Comparison of ENCODE assay signal across 9 mouse cellular contexts in genomic region chr11:53529253-53529557, GRCm38 (mm10). TPM values are rescaled to one million over a fixed set of nuclear protein-coding genes. Genes with fewer than 3 reads are reported as not detected.
A peak's percentile ranks its signal among the peaks of the same experiment; 100 is the strongest.
DNase-seq lines count a peak whose midpoint lies in the region; ATAC-seq and TF ChIP-seq lines count a peak whose summit lies in the region.
"Had no signal": no experiment of that assay in that cellular context is flagged by ENCODE, and none has a peak within 500 bp of the region (broad histone marks: within the 10 kb centered on the region; RNA-seq: fewer than 3 reads in every experiment).

No protein-coding gene starts in this region.

- H3K27me3 ChIP-seq in heart, embryonic 15.5 days: no peaks in the 10 kb centered on the region

- TF ChIP-seq CTCF in olfactory bulb, adult 2 months (IDR thresholded peaks at IDR 0.05; ENCODE audit: insufficient read depth, low read depth, low read length): no peak

- peaks cover 51% of the 10 kb centered on the region for H3K4me1 ChIP-seq in heart, embryonic 15.5 days (replicated peaks)
- H3K4me1 ChIP-seq in olfactory bulb, adult 2 months (ENCODE audit: control insufficient read depth, insufficient read depth, low read length): peaks cover 45% of the 10 kb centered on the region

- H3K4me2 ChIP-seq in heart, embryonic 15.5 days: peak overlapping the region; percentile 39

- WGBS in heart, embryonic 15.5 days: 32% methylated on average over 6 of the region's 6 CpGs
- 28% methylated on average over 6 of the region's 6 CpGs for WGBS in olfactory bulb, adult 2 months

- H3K4me3 ChIP-seq in heart, embryonic 15.5 days: no peak overlapping the region
- H3K4me3 ChIP-seq in olfactory bulb, adult 2 months (ENCODE audit: insufficient read depth, low read depth, low read length): no peak overlapping the region

- H3K9me3 ChIP-seq in heart, embryonic 15.5 days (replicated peaks): no peaks in the 10 kb centered on the region

- no peak overlapping the region for H3K9ac ChIP-seq in heart, embryonic 15.5 days

- H3K36me3 ChIP-seq in heart, embryonic 15.5 days: peaks cover 15% of the 10 kb centered on the region

- 0 out of 2 replicates have a peak, but pooled peaks have one; percentile 36 for ATAC-seq in heart, embryonic 15.5 days (replicated peaks; ENCODE audit: insufficient number of reproducible peaks, insufficient read depth, low FRiP score, low read depth)

- TF ChIP-seq POLR2A in olfactory bulb, adult 2 months (IDR thresholded peaks at IDR 0.05; ENCODE audit: insufficient read depth, low read depth, low read length): no peak

- peak; percentile 63 for DNase-seq in adrenal gland, postnatal 10 days
- no peak for DNase-seq in adrenal gland, adult 8-10 months
- DNase-seq in right cerebral cortex, adult 18-20 months: peak; percentile 78
- no peak for DNase-seq in right cerebral cortex, postnatal 4 days
- DNase-seq in neural tube, embryonic 10.5 days (ENCODE audit: extremely low spot score, low spot score): no peak
- no peak for DNase-seq in thymus, postnatal 4 days

- H3K27ac ChIP-seq in heart, embryonic 15.5 days: peak overlapping the region; percentile 47; the same call in 1 of the 2 replicates
- H3K27ac ChIP-seq in olfactory bulb, adult 2 months (ENCODE audit: insufficient read depth, low read depth, low read length): peak overlapping the region; percentile 33; the same call in 1 of the 2 replicates

RNA-seq across cellular contexts. Expression of gene Sept8, which starts 10.1 kb away (rescaled TPM):
- total RNA-seq in adrenal gland, postnatal 10 days (2021): 10 to 100 TPM; 41.2 to 49.2 TPM
- total RNA-seq in adrenal gland, adult 8-10 months (2022): 10 to 100 TPM; 37.0 to 51.7 (median 42.1) TPM
- 18.8 and 23.3 TPM in 2 replicates for polyA plus RNA-seq in heart, embryonic 15.5 days (2015; fragmentation: Nextera tagmentation; extraction: Ambion mirVana)
- 232 TPM in 1 of 2 replicates, not detected in the other for polyA plus RNA-seq in olfactory bulb, adult 2 months (2012; ENCODE audit: insufficient read depth, insufficient read length, low replicate concordance, missing spikeins)

RNA-seq across cellular contexts. Expression of gene Kif3a, which starts 38.0 kb away (rescaled TPM):
- total RNA-seq in adrenal gland, postnatal 10 days (2021): 10 to 100 TPM; 24.2 to 26.5 TPM
- total RNA-seq in adrenal gland, adult 8-10 months (2022): 10 to 100 TPM; 28.4 to 36.3 (median 31.1) TPM
- 43.5 and 43.6 TPM in 2 replicates for polyA plus RNA-seq in heart, embryonic 15.5 days (2015; fragmentation: Nextera tagmentation; extraction: Ambion mirVana)
- polyA plus RNA-seq in olfactory bulb, adult 2 months (2012; ENCODE audit: insufficient read depth, insufficient read length, low replicate concordance, missing spikeins): not detected in 2 replicates

RNA-seq across cellular contexts. Expression of gene Sowaha, which starts 49.1 kb away (rescaled TPM):
- under 1 TPM; 0.60 to 0.94 TPM for total RNA-seq in adrenal gland, postnatal 10 days (2021)
- total RNA-seq in adrenal gland, adult 8-10 months (2022): 1 to 10 TPM in 1 of 4 experiments, under 1 TPM in 3; 0.32 to 1.0 (median 0.71) TPM
- polyA plus RNA-seq in heart, embryonic 15.5 days (2015; fragmentation: Nextera tagmentation; extraction: Ambion mirVana): 0.34 and 0.48 TPM in 2 replicates
- polyA plus RNA-seq in olfactory bulb, adult 2 months (2012; ENCODE audit: insufficient read depth, insufficient read length, low replicate concordance, missing spikeins): not detected in 2 replicates
- total RNA-seq: neutrophil, adult 5-6 weeks had no signal

RNA-seq across cellular contexts. Expression of gene Gm9945, which starts 49.2 kb away (rescaled TPM):
- not detected for total RNA-seq in adrenal gland, postnatal 10 days (2021)
- total RNA-seq in adrenal gland, adult 8-10 months (2022): not detected
- polyA plus RNA-seq in heart, embryonic 15.5 days (2015; fragmentation: Nextera tagmentation; extraction: Ambion mirVana): not detected in 2 replicates
- not detected in 2 replicates for polyA plus RNA-seq in olfactory bulb, adult 2 months (2012; ENCODE audit: insufficient read depth, insufficient read length, low replicate concordance, missing spikeins)
- total RNA-seq: neutrophil, adult 5-6 weeks had no signal

RNA-seq across cellular contexts. Expression of gene Gm9837, which starts 58.9 kb away (rescaled TPM):
- not detected for total RNA-seq in adrenal gland, postnatal 10 days (2021)
- total RNA-seq in adrenal gland, adult 8-10 months (2022): not detected
- not detected in 2 replicates for polyA plus RNA-seq in heart, embryonic 15.5 days (2015; fragmentation: Nextera tagmentation; extraction: Ambion mirVana)
- polyA plus RNA-seq in olfactory bulb, adult 2 months (2012; ENCODE audit: insufficient read depth, insufficient read length, low replicate concordance, missing spikeins): not detected in 2 replicates
- total RNA-seq: neutrophil, adult 5-6 weeks had no signal

Comparison
In these comparisons a context has a peak if more than half of its experiments do, and no peak if none do; other contexts are left out.
1. DNase-seq: peak in adrenal gland, postnatal 10 days (single experiment) and right cerebral cortex, adult 18-20 months (single experiment); none in adrenal gland, adult 8-10 months (single experiment), right cerebral cortex, postnatal 4 days (single experiment), neural tube, embryonic 10.5 days (single experiment) and thymus, postnatal 4 days (single experiment).